Mouse (Mus musculus): ENCODE results near the gene Golm1.

- TF ChIP-seq MAFK (IDR thresholded peaks at IDR 0.05; ENCODE audit: insufficient read depth, low read depth, low read length): no peak
- no peak for TF ChIP-seq CHD2 (IDR thresholded peaks at IDR 0.05; ENCODE audit: low read depth, low read length)
- TF ChIP-seq ZNF384 (IDR thresholded peaks at IDR 0.05; ENCODE audit: low read depth, low read length): no peak
- no peak for TF ChIP-seq ZC3H11A (IDR thresholded peaks at IDR 0.05; ENCODE audit: borderline replicate concordance, low read depth, low read length)
Observed at GRCm38 (mm10) chr13:59671521-59671920, 4.1 kb downstream of the Golm1 start.

Measured in ES-E14 (cell line).